Mouse (Mus musculus) lung, postnatal 0 days (tissue): ENCODE results near the gene Cldn8.

Experiments
- CTCF ChIP-seq: IDR thresholded peaks from 2 replicates; pipeline ENCODE4 v1.5.1; 2016; ENCODE audit warnings: antibody characterized with exemption, mild to moderate bottlenecking
- EP300 ChIP-seq: IDR thresholded peaks from 2 replicates; pipeline ENCODE4 v1.6.1; 2016; ENCODE audit warnings: antibody characterized with exemption, mild to moderate bottlenecking, control low read depth

- TF ChIP-seq CTCF (no peak), EP300 (no peak)
Measured at GRCm38 (mm10) chr16:88611922-88612321, 48.9 kb upstream of the Cldn8 start, which contains the start of gene Krtap24-1.
